Mouse (Mus musculus): Measurements from ENCODE around the gene Enoph1. TPM values are rescaled to one million over a fixed set of nuclear protein-coding genes. Genes with fewer than 3 reads are reported as not detected.

The Enoph1 gene
- polyA plus RNA-seq, 1 experiment from 2014 or later: 39.9 TPM

GRCm38 (mm10) chr5:100059326-100059725 is 19.5 kb downstream of the Enoph1 start:
- 76% methylated on average over 6 of the region's 6 CpGs for WGBS
- Histone ChIP-seq H3K9me3 (no peaks in the 10 kb centered on the region), H3K27me3 (no peaks in the 10 kb centered on the region), H3K4me2 (replicated peaks) (no peak overlapping the region), H3K9ac (replicated peaks) (no peak overlapping the region), H3K36me3 (peaks cover 52% of the 10 kb centered on the region), H3K4me1 (peaks cover 21% of the 10 kb centered on the region), H3K27ac (replicated peaks) (0 out of 2 replicates have a peak overlapping the region, but pooled peaks have one; percentile 26), H3K4me3 (no peak overlapping the region)
- no peak for ATAC-seq (ENCODE audit: low FRiP score, low read depth)

DNA sequence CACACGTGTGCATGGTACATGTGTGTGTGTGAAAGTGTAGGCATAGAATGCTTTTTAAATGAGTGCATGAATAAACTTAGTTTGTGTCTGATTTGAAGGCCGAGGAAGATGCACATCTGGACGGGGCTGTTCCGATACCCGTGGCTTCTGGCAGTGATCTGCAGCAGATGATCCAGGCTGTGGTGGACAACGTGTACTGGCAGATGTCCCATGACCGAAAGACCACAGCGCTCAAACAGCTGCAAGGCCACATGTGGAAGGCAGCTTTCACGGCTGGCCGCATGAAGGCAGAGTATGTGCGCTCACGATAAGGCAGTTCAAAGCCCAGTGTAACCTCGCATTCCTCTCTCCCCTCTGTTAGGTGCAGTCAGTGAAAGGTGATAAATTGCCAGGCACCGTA is 21.1 kb downstream of the Enoph1 start:
- ATAC-seq (ENCODE audit: low FRiP score, low read depth): no peak
- 96% methylated on average over 14 of the region's 14 CpGs for WGBS
- Histone ChIP-seq H3K27me3 (no peaks in the 10 kb centered on the region), H3K36me3 (peaks cover 61% of the 10 kb centered on the region), H3K4me1 (peaks cover 20% of the 10 kb centered on the region), H3K4me3 (no peak overlapping the region), H3K27ac (replicated peaks) (no peak overlapping the region), H3K4me2 (replicated peaks) (no peak overlapping the region), H3K9me3 (no peaks in the 10 kb centered on the region), H3K9ac (replicated peaks) (no peak overlapping the region)

- H3K36me3 ChIP-seq: peaks cover 47% of the 10 kb centered on the region
- ATAC-seq (ENCODE audit: low FRiP score, low read depth): no peak
- 95% methylated on average over 16 of the region's 16 CpGs for WGBS
Observed at GRCm38 (mm10) chr5:100067579-100067978, 27.8 kb downstream of the Enoph1 start.

GRCm38 (mm10) chr5:100069526-100069925 is 29.7 kb downstream of the Enoph1 start:
- Histone ChIP-seq H3K4me3 (no peak overlapping the region), H3K9ac (replicated peaks) (no peak overlapping the region), H3K4me2 (replicated peaks) (no peak overlapping the region), H3K9me3 (no peaks in the 10 kb centered on the region), H3K27me3 (no peaks in the 10 kb centered on the region), H3K27ac (replicated peaks) (no peak overlapping the region), H3K4me1 (no peaks in the 10 kb centered on the region), H3K36me3 (peaks cover 30% of the 10 kb centered on the region)
- WGBS: 95% methylated on average over 2 of the region's 2 CpGs
- ATAC-seq (ENCODE audit: low FRiP score, low read depth): no peak

More at GRCm38 (mm10) chr5:100067579-100067978, 27.8 kb downstream of the Enoph1 start:
- H3K4me2 ChIP-seq (replicated peaks): no peak overlapping the region
- H3K4me3 ChIP-seq: no peak overlapping the region
- H3K27ac ChIP-seq (replicated peaks): no peak overlapping the region
- H3K9ac ChIP-seq (replicated peaks): no peak overlapping the region
- no peaks in the 10 kb centered on the region for H3K27me3 ChIP-seq
- H3K4me1 ChIP-seq: no peaks in the 10 kb centered on the region
- H3K9me3 ChIP-seq: no peaks in the 10 kb centered on the region

- Histone ChIP-seq H3K27me3 (no peaks in the 10 kb centered on the region), H3K9ac (replicated peaks) (no peak overlapping the region), H3K4me3 (no peak overlapping the region), H3K9me3 (no peaks in the 10 kb centered on the region), H3K27ac (replicated peaks) (no peak overlapping the region), H3K4me1 (no peaks in the 10 kb centered on the region), H3K4me2 (replicated peaks) (no peak overlapping the region), H3K36me3 (peaks cover 29% of the 10 kb centered on the region)
- ATAC-seq (ENCODE audit: low FRiP score, low read depth): 0 out of 2 replicates have a peak, but pooled peaks have one; percentile 23
- 37% methylated on average over 3 of the region's 3 CpGs for WGBS
Observed at GRCm38 (mm10) chr5:100070255-100070654, 30.5 kb downstream of the Enoph1 start.

GRCm38 (mm10) chr5:100071541-100071940 is 31.8 kb downstream of the Enoph1 start:
- no peaks in the 10 kb centered on the region for H3K9me3 ChIP-seq
- H3K27ac ChIP-seq (replicated peaks): no peak overlapping the region
- no peaks in the 10 kb centered on the region for H3K4me1 ChIP-seq
- peaks cover 21% of the 10 kb centered on the region for H3K36me3 ChIP-seq
- H3K4me3 ChIP-seq: no peak overlapping the region
- H3K9ac ChIP-seq (replicated peaks): no peak overlapping the region
- no peak for ATAC-seq (ENCODE audit: low FRiP score, low read depth)
- 96% methylated on average over 5 of the region's 5 CpGs for WGBS
- H3K4me2 ChIP-seq (replicated peaks): no peak overlapping the region
- no peaks in the 10 kb centered on the region for H3K27me3 ChIP-seq

DNA sequence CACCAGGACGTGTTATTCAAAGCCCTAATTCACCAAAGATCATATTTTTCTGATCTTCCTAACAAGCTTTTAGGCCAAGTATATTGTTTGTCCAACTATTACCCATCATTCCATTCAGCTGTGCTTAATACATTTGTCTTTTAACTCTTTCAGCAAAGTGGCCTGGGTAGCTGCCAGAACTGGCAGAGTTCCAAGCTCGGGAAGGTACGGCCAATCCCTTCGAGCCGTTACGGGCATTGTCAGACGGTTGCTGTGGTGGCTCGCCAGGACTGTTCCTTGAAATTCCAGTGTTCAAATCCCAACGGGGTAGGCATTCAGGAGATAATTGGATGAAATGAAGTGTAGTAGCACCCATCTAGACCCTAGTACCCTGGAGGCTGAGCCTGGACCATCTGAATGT is 32.8 kb downstream of the Enoph1 start:
- H3K4me3 ChIP-seq: no peak overlapping the region
- H3K36me3 ChIP-seq: peaks cover 20% of the 10 kb centered on the region
- no peaks in the 10 kb centered on the region for H3K4me1 ChIP-seq
- no peak overlapping the region for H3K9ac ChIP-seq (replicated peaks)
- no peak overlapping the region for H3K27ac ChIP-seq (replicated peaks)
- H3K9me3 ChIP-seq: no peaks in the 10 kb centered on the region
- 74% methylated on average over 9 of the region's 9 CpGs for WGBS
- H3K4me2 ChIP-seq (replicated peaks): no peak overlapping the region
- H3K27me3 ChIP-seq: no peaks in the 10 kb centered on the region
- ATAC-seq (ENCODE audit: low FRiP score, low read depth): no peak

DNA sequence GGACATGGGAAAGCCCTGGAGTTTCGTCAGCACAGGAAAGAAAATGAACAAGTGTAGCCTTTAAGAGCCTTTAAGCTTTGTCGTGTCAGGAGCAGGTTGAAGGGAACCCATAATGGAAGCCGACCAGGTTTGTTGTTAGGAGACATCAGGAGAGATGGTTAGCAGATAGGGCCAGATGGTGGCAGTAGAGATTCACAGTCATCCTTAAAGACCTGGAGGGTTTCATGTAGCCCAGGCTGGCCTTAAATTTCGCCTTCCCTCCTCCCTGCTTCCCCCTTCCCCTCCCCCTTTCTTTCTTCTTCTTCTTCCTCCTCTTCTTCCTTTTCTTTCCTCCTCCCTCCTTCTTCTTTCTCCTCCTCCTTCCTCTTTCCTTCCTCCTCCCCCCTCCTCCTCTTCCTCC is 34.8 kb downstream of the Enoph1 start:
- no peak for ATAC-seq (ENCODE audit: low FRiP score, low read depth)
- peaks cover 8% of the 10 kb centered on the region; the same call in 1 of the 2 replicates for H3K4me1 ChIP-seq
- 67% methylated on average over 4 of the region's 4 CpGs for WGBS

GRCm38 (mm10) chr5:100079040-100079930 is 39.5 kb downstream of the Enoph1 start:
- H3K36me3 ChIP-seq: no peaks in the 10 kb centered on the region
- peaks cover 8% of the 10 kb centered on the region; the same call in 1 of the 2 replicates for H3K4me1 ChIP-seq
- peak overlapping the region; percentile 51 for H3K4me2 ChIP-seq (replicated peaks)
- WGBS: 35% methylated on average over 36 of the region's 36 CpGs
- peak overlapping the region; percentile 44; the same call in 1 of the 2 replicates for H3K9ac ChIP-seq (replicated peaks)
- H3K9me3 ChIP-seq: no peaks in the 10 kb centered on the region
- peak overlapping the region; percentile 34 for H3K4me3 ChIP-seq
- H3K27ac ChIP-seq (replicated peaks): no peak overlapping the region
- peak; percentile 42; the same call in 1 of the 2 replicates for ATAC-seq (ENCODE audit: low FRiP score, low read depth)
- peaks cover 4% of the 10 kb centered on the region for H3K27me3 ChIP-seq

More for the DNA sequence above, 34.8 kb downstream of the Enoph1 start:
- H3K9ac ChIP-seq (replicated peaks): no peak overlapping the region
- no peak overlapping the region for H3K27ac ChIP-seq (replicated peaks)
- no peak overlapping the region for H3K4me2 ChIP-seq (replicated peaks)
- H3K36me3 ChIP-seq: 0 out of 2 replicates have a peak, but pooled peaks cover 3% of the 10 kb centered on the region
- no peaks in the 10 kb centered on the region for H3K27me3 ChIP-seq
- no peak overlapping the region for H3K4me3 ChIP-seq
- no peaks in the 10 kb centered on the region for H3K9me3 ChIP-seq

GRCm38 (mm10) chr5:100079931-100080275 is 40.1 kb downstream of the Enoph1 start:
- Histone ChIP-seq H3K4me1 (peaks cover 8% of the 10 kb centered on the region; the same call in 1 of the 2 replicates), H3K9me3 (no peaks in the 10 kb centered on the region), H3K9ac (replicated peaks) (no peak overlapping the region), H3K27ac (replicated peaks) (no peak overlapping the region), H3K4me3 (no peak overlapping the region), H3K36me3 (no peaks in the 10 kb centered on the region), H3K4me2 (replicated peaks) (peak overlapping the region; percentile 51), H3K27me3 (peaks cover 4% of the 10 kb centered on the region)
- ATAC-seq (ENCODE audit: low FRiP score, low read depth): no peak
- WGBS: 77% methylated on average over 8 of the region's 8 CpGs

GRCm38 (mm10) chr5:100082006-100082405 is 42.2 kb downstream of the Enoph1 start:
- H3K4me1 ChIP-seq: peaks cover 13% of the 10 kb centered on the region; the same call in 1 of the 2 replicates
- H3K36me3 ChIP-seq: no peaks in the 10 kb centered on the region
- H3K9ac ChIP-seq (replicated peaks): no peak overlapping the region
- 93% methylated on average over 4 of the region's 4 CpGs for WGBS
- H3K4me3 ChIP-seq: no peak overlapping the region
- H3K27ac ChIP-seq (replicated peaks): no peak overlapping the region
- no peak for ATAC-seq (ENCODE audit: low FRiP score, low read depth)
- no peak overlapping the region for H3K4me2 ChIP-seq (replicated peaks)
- H3K9me3 ChIP-seq: no peaks in the 10 kb centered on the region
- peaks cover 4% of the 10 kb centered on the region for H3K27me3 ChIP-seq

GRCm38 (mm10) chr5:100083953-100084562 is 44.3 kb downstream of the Enoph1 start:
- no peak for ATAC-seq (ENCODE audit: low FRiP score, low read depth)
- H3K9ac ChIP-seq (replicated peaks): no peak overlapping the region
- no peaks in the 10 kb centered on the region for H3K9me3 ChIP-seq
- H3K27me3 ChIP-seq: peaks cover 7% of the 10 kb centered on the region
- H3K36me3 ChIP-seq: no peaks in the 10 kb centered on the region
- H3K4me1 ChIP-seq: peaks cover 10% of the 10 kb centered on the region; the same call in 1 of the 2 replicates
- H3K4me2 ChIP-seq (replicated peaks): no peak overlapping the region
- H3K4me3 ChIP-seq: no peak overlapping the region
- 0 out of 2 replicates have a peak overlapping the region, but pooled peaks have one; percentile 2 for H3K27ac ChIP-seq (replicated peaks)
- WGBS: 79% methylated on average over 12 of the region's 12 CpGs
